Mouse (Mus musculus) midbrain, postnatal 0 days (tissue): Measurements from ENCODE around the gene Zfp385a. TPM values are rescaled to one million over a fixed set of nuclear protein-coding genes. Genes with fewer than 3 reads are reported as not detected.
"Not testable (repeated sequence)": the region's sequence is repeated elsewhere in the genome, so short reads cannot be mapped to it uniquely, and the experiment has no call there.

Source experiments
- ATAC-seq: fragments of 200-750 bp; cut with Nextera tagmentation; 2 replicates; pipeline ENCODE4 v1.8.0; 2017; ENCODE audit warnings: moderate number of reproducible peaks, mild to moderate bottlenecking, moderate TSS enrichment, moderate library complexity; ENCODE audit not compliant: low FRiP score
- DNase-seq: peaks from one replicate; pipeline ENCODE4 v3.0.0-alpha.2; 2015; ENCODE audit warnings: low spot score
- H3K27ac ChIP-seq: fragments of 300-500 bp; sonication (generic); 2 replicates; pipeline ENCODE4 v1.5.1; 2014; ENCODE audit warnings: low read depth, mild to moderate bottlenecking, low read length, mixed read lengths
- H3K27me3 ChIP-seq: fragments of 300-500 bp; sonication (generic); 2 replicates; pipeline ENCODE4 v1.6.1; 2014; ENCODE audit warnings: low read length, control low read depth, mixed read lengths; ENCODE audit not compliant: insufficient read depth
- H3K36me3 ChIP-seq: fragments of 300-500 bp; sonication (generic); 2 replicates; pipeline ENCODE4 v1.6.1; 2014; ENCODE audit warnings: low read length, control low read depth, mixed read lengths; ENCODE audit not compliant: insufficient read depth
- H3K4me1 ChIP-seq: fragments of 300-500 bp; sonication (generic); 2 replicates; pipeline ENCODE4 v1.6.1; 2014; ENCODE audit warnings: mild to moderate bottlenecking, control low read depth, antibody characterized with exemption, low read length, mixed read lengths; ENCODE audit not compliant: insufficient read depth
- H3K4me2 ChIP-seq: fragments of 300-500 bp; sonication (generic); 2 replicates; pipeline ENCODE4 v1.6.1; 2014; ENCODE audit warnings: low read depth, mild to moderate bottlenecking, low read length, mixed read lengths; ENCODE audit not compliant: poor library complexity, severe bottlenecking
- H3K4me3 ChIP-seq: fragments of 300-500 bp; sonication (generic); 2 replicates; pipeline ENCODE4 v1.5.1; 2014; ENCODE audit warnings: low read depth, mild to moderate bottlenecking, low read length, moderate library complexity
- H3K9ac ChIP-seq: fragments of 300-500 bp; sonication (generic); replicated peaks from 2 replicates; pipeline ENCODE4 v1.6.1; 2014; ENCODE audit warnings: mild to moderate bottlenecking, low read length, moderate library complexity, mixed read lengths; ENCODE audit not compliant: poor library complexity, severe bottlenecking
- H3K9me3 ChIP-seq: fragments of 300-500 bp; sonication (generic); 2 replicates; pipeline ENCODE4 v1.6.1; 2016; ENCODE audit warnings: low read length, control low read depth
- CTCF ChIP-seq: IDR thresholded peaks from 2 replicates; pipeline ENCODE4 v1.5.1; 2016; ENCODE audit warnings: antibody characterized with exemption, mild to moderate bottlenecking
- WGBS: fragments of 180-500 bp; shearing (Covaris S2); extraction: QIAGEN DNeasy Blood & Tissue Kit; methylation state at CpG from one replicate; pipeline ENCODE4 v1.1.7; 2014; 5-methylcytosine and 5-hydroxymethylcytosine counted together
- polyA plus RNA-seq: library from polyadenylated mRNA; unstranded; fragments of >200 nt; fragmentation: Nextera tagmentation; extraction: Ambion mirVana; gene quantifications from 2 replicates; pipeline ENCODE4 v1.2.1, GENCODE M21; 2015
- total RNA-seq: library from RNA; depleted of rRNA; stranded (reverse); fragments of >200 nt; gene quantifications from 2 replicates; pipeline ENCODE4 v1.2.3, GENCODE M21; 2014

Zfp385a gene
- total and polyA plus RNA-seq, 2 experiments from 2014 or later, result 22.0 to 26.9 TPM

GRCm38 (mm10) chr15:103280817-103281464 lies 59.0 kb downstream of the Zfp385a start:
- H3K27ac ChIP-seq, result no peak overlapping the region
- H3K36me3 ChIP-seq, result no peaks in the 10 kb centered on the region
- H3K27me3 ChIP-seq, result no peaks in the 10 kb centered on the region
- no peak overlapping the region for H3K9ac ChIP-seq
- H3K9me3 ChIP-seq, result no peaks in the 10 kb centered on the region
- WGBS, result 64% methylated on average over 3 of the region's 3 CpGs
- ATAC-seq (no peak), DNase-seq (peak; percentile 51)
- H3K4me1 ChIP-seq, result no peaks in the 10 kb centered on the region
- no peak overlapping the region for H3K4me3 ChIP-seq
- no peak overlapping the region for H3K4me2 ChIP-seq
- TF ChIP-seq CTCF, result peak; percentile 67

DNA sequence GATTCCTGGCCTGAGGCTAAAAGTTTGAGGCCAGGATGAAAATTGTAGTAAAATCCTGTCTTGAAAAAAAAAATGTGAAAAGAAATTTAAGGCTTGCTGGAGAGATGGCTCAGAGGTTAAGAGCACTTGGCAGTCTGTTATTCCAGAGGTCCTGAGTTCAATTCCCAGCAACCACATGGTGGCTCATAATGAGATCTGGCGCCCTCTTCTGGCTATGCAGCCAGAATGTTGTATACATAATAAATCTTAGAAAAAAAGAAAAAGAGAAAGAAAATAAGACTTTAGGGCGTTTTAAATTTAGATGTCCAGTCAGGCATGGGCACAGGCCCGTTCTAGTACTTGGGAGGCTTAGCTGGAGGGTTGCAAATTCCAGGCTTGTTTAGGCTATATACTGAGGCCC lies 60.1 kb downstream of the Zfp385a start:
- no peaks in the 10 kb centered on the region for H3K27me3 ChIP-seq
- H3K4me1 ChIP-seq, result 0 out of 2 replicates have a peak, but pooled peaks cover under 1% of the 10 kb centered on the region
- no peak for DNase-seq
- WGBS, result 53% methylated on average over 3 of the region's 3 CpGs
- no peak overlapping the region for H3K27ac ChIP-seq
- H3K9me3 ChIP-seq, result no peaks in the 10 kb centered on the region
- no peak overlapping the region for H3K4me3 ChIP-seq
- H3K4me2 ChIP-seq, result no peak overlapping the region
- H3K36me3 ChIP-seq, result no peaks in the 10 kb centered on the region
- H3K9ac ChIP-seq, result no peak overlapping the region
- no peak for ATAC-seq
- peak; percentile 59 for TF ChIP-seq CTCF

DNA sequence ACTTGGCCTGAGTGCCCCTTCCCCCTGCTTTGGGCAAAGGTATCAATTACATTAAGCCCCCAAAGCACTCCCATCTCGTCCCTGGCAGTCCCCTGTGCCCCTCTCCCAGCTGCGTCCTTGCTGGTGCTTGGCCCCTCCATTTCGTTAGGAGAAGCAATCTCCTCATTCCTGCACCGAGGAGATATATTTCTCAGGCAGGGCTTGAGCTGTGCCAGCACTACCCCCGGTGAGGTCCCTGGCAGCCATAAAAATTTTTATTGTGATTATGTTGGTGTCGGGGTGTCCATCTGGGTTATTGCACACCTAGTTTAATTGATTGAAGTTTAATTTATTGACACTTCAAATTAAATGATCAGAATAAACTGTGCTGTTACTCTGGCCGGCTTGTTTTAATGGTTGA lies 61.9 kb downstream of the Zfp385a start:
- no peak for TF ChIP-seq CTCF
- ATAC-seq (no peak), DNase-seq (no peak)
- WGBS, result 78% methylated on average over 7 of the region's 7 CpGs
- Histone ChIP-seq H3K4me2 (no peak overlapping the region), H3K4me3 (no peak overlapping the region), H3K27ac (no peak overlapping the region), H3K9ac (no peak overlapping the region), H3K4me1 (0 out of 2 replicates have a peak, but pooled peaks cover 6% of the 10 kb centered on the region), H3K36me3 (no peaks in the 10 kb centered on the region), H3K27me3 (no peaks in the 10 kb centered on the region), H3K9me3 (no peaks in the 10 kb centered on the region)

DNA sequence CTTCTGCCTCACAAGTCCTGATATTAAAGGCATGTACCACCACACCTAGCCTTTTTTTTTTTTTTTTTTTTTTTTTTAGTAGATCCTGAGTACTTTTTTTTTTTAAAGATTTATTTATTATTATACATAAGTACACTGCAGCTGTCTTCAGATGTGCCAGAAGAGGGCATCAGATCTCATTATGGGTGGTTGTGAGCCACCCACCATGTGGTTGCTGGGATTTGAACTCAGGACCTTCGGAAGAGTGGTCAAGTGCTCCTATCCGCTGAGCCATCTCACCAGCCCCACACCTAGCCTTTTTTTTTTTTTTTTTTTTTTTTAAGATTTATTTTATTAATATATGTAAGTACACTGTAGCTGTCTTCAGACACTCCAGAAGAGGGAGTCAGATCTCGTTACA lies 64.0 kb downstream of the Zfp385a start:
- H3K36me3 ChIP-seq, ATAC-seq, H3K9ac ChIP-seq, H3K4me2 ChIP-seq, H3K27ac ChIP-seq, H3K4me3 ChIP-seq, DNase-seq, H3K4me1 ChIP-seq, H3K9me3 ChIP-seq, H3K27me3 ChIP-seq: not testable (repeated sequence)
- 90% methylated on average over 3 of the region's 3 CpGs for WGBS

DNA sequence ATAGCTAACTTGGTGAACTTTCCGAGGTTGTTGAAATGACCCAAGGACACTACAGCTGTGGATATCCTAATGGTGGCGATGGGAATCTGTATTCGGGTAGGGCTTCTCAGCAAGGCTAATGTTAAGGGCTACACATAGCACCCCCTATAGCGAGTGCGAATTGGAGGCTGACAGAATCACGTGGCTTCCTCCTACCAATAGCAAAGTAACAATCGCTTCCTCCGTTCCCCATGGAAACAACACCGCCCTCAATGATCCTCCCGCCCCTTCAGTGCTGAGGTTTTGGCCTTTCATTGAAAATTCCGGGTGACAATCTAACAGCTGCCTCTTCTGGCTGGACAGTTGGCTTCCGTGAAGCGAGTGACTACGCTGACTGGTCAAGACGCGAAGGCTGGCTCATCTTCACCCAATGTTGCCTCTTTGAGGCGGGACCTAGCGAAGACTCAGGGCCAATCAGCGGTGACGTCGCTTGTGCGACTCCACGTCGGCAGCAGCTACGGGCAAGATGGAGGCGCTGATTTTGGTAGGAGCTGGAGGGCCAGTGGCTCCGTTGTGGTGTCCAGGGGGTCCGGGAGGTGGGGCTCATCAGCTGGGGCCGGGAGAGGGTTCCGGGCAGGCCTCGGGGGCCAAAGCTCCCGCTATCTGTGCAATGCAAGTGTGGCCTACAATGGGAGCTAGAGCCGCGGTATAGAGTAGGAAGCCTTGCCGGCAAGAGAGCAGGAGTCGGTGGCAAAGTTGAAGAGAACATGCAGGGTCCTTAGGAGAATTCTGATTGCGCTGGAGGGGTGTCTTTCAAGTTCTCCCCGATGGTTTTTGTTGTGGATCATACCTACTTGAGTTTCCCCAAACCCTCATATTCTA lies 67.2 kb downstream of the Zfp385a start, which contains the start of gene Copz1:
Copz1 (plus strand) TSS at position 296 of the 861 bp plus-strand sequence.
- under 1% methylated on average over 38 of the region's 38 CpGs for WGBS

GRCm38 (mm10) chr15:103268903-103269302 lies 71.0 kb downstream of the Zfp385a start:
- TF ChIP-seq CTCF, result no peak
- H3K4me2 ChIP-seq, result no peak overlapping the region
- H3K27ac ChIP-seq, result no peak overlapping the region

More for the DNA sequence above, 67.2 kb downstream of the Zfp385a start, which contains the start of gene Copz1:
- 0 out of 2 replicates have a peak, but pooled peaks cover 6% of the 10 kb centered on the region for H3K4me1 ChIP-seq
- peak within 1 kb of the TSS; percentile 68 for H3K4me2 ChIP-seq
- DNase-seq, result peak; percentile 100
- H3K4me3 ChIP-seq, result peak within 1 kb of the TSS; percentile 74
- no peaks in the 10 kb centered on the region for H3K36me3 ChIP-seq
- H3K27me3 ChIP-seq, result no peaks in the 10 kb centered on the region
- H3K27ac ChIP-seq, result peak within 1 kb of the TSS; percentile 59; the same call in 1 of the 2 replicates
- peak; percentile 99 for ATAC-seq
- peak within 1 kb of the TSS; percentile 71 for H3K9ac ChIP-seq
- H3K9me3 ChIP-seq, result no peaks in the 10 kb centered on the region
- TF ChIP-seq CTCF, result peak; percentile 69

More at GRCm38 (mm10) chr15:103268903-103269302, 71.0 kb downstream of the Zfp385a start:
- Histone ChIP-seq H3K36me3 (no peaks in the 10 kb centered on the region), H3K9me3 (no peaks in the 10 kb centered on the region), H3K4me1 (0 out of 2 replicates have a peak, but pooled peaks cover 2% of the 10 kb centered on the region), H3K4me3 (no peak overlapping the region), H3K27me3 (no peaks in the 10 kb centered on the region), H3K9ac (no peak overlapping the region)
- 81% methylated on average over 4 of the region's 4 CpGs for WGBS
- ATAC-seq, result no peak
- DNase-seq, result no peak
